Mouse (Mus musculus) forebrain, embryonic 13.5 days (tissue): ENCODE results near the gene Ephb2. TPM values are rescaled to one million over a fixed set of nuclear protein-coding genes. Genes with fewer than 3 reads are reported as not detected.

Experiments
- ATAC-seq: fragments of 200-750 bp; cut with Nextera tagmentation; 2 replicates; pipeline ENCODE4 v1.8.0; 2017
- H3K27ac ChIP-seq: fragments of 300-500 bp; sonication (generic); 2 replicates; pipeline ENCODE4 v1.5.1; 2015; ENCODE audit warnings: inconsistent platforms, mild to moderate bottlenecking, moderate library complexity
- H3K27me3 ChIP-seq: fragments of 300-500 bp; sonication (generic); 2 replicates; pipeline ENCODE4 v1.6.1; 2015; ENCODE audit warnings: mild to moderate bottlenecking, inconsistent platforms
- H3K36me3 ChIP-seq: fragments of 300-500 bp; sonication (generic); 2 replicates; pipeline ENCODE4 v1.6.1; 2015; ENCODE audit warnings: mild to moderate bottlenecking, inconsistent platforms; ENCODE audit not compliant: poor library complexity, severe bottlenecking
- H3K4me1 ChIP-seq: fragments of 300-500 bp; sonication (generic); 2 replicates; pipeline ENCODE4 v1.6.1; 2015; ENCODE audit warnings: inconsistent platforms
- H3K4me2 ChIP-seq: fragments of 300-500 bp; sonication (generic); 2 replicates; pipeline ENCODE4 v1.6.1; 2015; ENCODE audit warnings: inconsistent platforms, mild to moderate bottlenecking, moderate library complexity
- H3K4me3 ChIP-seq: fragments of 300-500 bp; sonication (generic); 2 replicates; pipeline ENCODE4 v1.5.1; 2015; ENCODE audit warnings: mild to moderate bottlenecking, inconsistent platforms
- H3K9ac ChIP-seq: fragments of 300-500 bp; sonication (generic); 2 replicates; pipeline ENCODE4 v1.6.1; 2015; ENCODE audit warnings: mild to moderate bottlenecking, inconsistent platforms
- H3K9me3 ChIP-seq: fragments of 300-500 bp; sonication (generic); replicated peaks from 2 replicates; pipeline ENCODE4 v1.6.1; 2016; ENCODE audit warnings: inconsistent platforms
- whole genome bisulfite sequencing: fragments of 180-500 bp; shearing (Covaris S2); methylation state at CpG from one replicate; pipeline ENCODE4 v1.1.7; 2015; 5-methylcytosine and 5-hydroxymethylcytosine counted together
- microRNA-seq: library from miRNA; unstranded; fragments of <30 nt; microRNA quantifications from one replicate; pipeline ENCODE4, GENCODE M21; 2016
- polyA plus RNA-seq: library from polyadenylated mRNA; unstranded; fragments of >200 nt; fragmentation: Nextera tagmentation; extraction: Ambion mirVana; gene quantifications from 2 replicates; pipeline ENCODE4 v1.2.1, GENCODE M21; 2015

The Ephb2 gene
- polyA plus RNA-seq, 1 experiment from 2014 or later: 10.7 TPM

- Histone ChIP-seq H3K4me1 (peaks cover 20% of the 10 kb centered on the region), H3K9me3 (no peaks in the 10 kb centered on the region), H3K9ac (peak overlapping the region; percentile 99), H3K27me3 (no peaks in the 10 kb centered on the region), H3K4me3 (peak overlapping the region; percentile 92), H3K4me2 (peak overlapping the region; percentile 75), H3K27ac (peak overlapping the region; percentile 98), H3K36me3 (no peaks in the 10 kb centered on the region)
- ATAC-seq: peak; percentile 67
- 0% methylated on average over 41 of the region's 68 CpGs for WGBS
Observed at GRCm38 (mm10) chr4:136602018-136602554, 233.7 kb downstream of the Ephb2 start.

DNA sequence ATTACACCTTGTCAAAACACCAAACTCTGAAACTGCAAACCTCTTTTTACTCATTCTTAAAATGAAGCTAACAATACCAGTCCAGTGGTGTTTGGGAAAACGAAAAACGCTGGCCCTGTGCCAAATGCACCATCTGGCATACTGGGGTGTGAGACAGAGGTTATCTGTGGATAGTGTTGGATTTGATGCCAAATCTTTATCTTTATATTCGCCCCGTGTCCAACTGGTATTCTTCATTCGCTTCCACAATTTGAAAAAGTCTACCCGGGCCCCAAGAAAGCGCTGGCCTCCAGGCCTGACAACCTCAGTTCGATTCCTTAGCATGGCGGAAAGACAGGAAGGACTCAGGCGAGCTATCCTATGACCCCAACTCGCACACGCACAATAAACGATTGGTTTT is 234.3 kb downstream of the Ephb2 start:
- Histone ChIP-seq H3K9me3 (no peaks in the 10 kb centered on the region), H3K4me3 (peak overlapping the region; percentile 92), H3K4me2 (peak overlapping the region; percentile 75), H3K27me3 (no peaks in the 10 kb centered on the region), H3K36me3 (no peaks in the 10 kb centered on the region), H3K9ac (peak overlapping the region; percentile 99), H3K27ac (peak overlapping the region; percentile 98), H3K4me1 (peaks cover 23% of the 10 kb centered on the region)
- ATAC-seq: peak; percentile 45
- WGBS: 2% methylated on average over 13 of the region's 13 CpGs

DNA sequence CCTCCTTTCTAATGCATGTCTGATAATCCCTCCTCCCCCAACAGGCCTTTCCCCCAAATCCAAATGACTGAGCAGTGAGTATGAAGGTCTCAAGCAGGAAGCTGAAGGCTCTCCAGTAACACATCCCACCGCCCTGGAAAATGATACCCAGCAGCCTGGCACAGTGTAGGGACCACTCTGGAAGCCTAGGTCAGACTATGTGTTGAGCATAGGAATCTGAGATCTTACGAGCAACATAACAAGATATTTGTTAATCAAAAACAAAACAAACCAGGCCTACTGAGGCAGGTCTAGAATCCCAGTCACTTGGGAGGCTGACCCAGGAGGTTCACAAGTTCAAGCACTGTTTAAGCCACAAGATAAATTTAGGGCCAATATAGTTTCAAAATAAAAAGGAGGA is 235.3 kb downstream of the Ephb2 start:
- peak overlapping the region; percentile 75 for H3K4me2 ChIP-seq
- 86% methylated on average over 2 of the region's 2 CpGs for WGBS
- peak overlapping the region; percentile 99 for H3K9ac ChIP-seq
- no peak for ATAC-seq
- H3K9me3 ChIP-seq: no peaks in the 10 kb centered on the region
- H3K27ac ChIP-seq: no peak overlapping the region
- H3K4me3 ChIP-seq: peak overlapping the region; percentile 92
- no peaks in the 10 kb centered on the region for H3K27me3 ChIP-seq
- peaks cover 26% of the 10 kb centered on the region for H3K4me1 ChIP-seq
- H3K36me3 ChIP-seq: no peaks in the 10 kb centered on the region

GRCm38 (mm10) chr4:136599869-136600268 is 235.9 kb downstream of the Ephb2 start:
- 95% methylated on average over 3 of the region's 3 CpGs for WGBS
- peak overlapping the region; percentile 92 for H3K4me3 ChIP-seq
- H3K27me3 ChIP-seq: no peaks in the 10 kb centered on the region
- H3K36me3 ChIP-seq: no peaks in the 10 kb centered on the region
- no peak overlapping the region for H3K9ac ChIP-seq
- no peak overlapping the region for H3K27ac ChIP-seq
- no peaks in the 10 kb centered on the region for H3K9me3 ChIP-seq
- H3K4me2 ChIP-seq: peak overlapping the region; percentile 75
- no peak for ATAC-seq
- peaks cover 29% of the 10 kb centered on the region for H3K4me1 ChIP-seq

DNA sequence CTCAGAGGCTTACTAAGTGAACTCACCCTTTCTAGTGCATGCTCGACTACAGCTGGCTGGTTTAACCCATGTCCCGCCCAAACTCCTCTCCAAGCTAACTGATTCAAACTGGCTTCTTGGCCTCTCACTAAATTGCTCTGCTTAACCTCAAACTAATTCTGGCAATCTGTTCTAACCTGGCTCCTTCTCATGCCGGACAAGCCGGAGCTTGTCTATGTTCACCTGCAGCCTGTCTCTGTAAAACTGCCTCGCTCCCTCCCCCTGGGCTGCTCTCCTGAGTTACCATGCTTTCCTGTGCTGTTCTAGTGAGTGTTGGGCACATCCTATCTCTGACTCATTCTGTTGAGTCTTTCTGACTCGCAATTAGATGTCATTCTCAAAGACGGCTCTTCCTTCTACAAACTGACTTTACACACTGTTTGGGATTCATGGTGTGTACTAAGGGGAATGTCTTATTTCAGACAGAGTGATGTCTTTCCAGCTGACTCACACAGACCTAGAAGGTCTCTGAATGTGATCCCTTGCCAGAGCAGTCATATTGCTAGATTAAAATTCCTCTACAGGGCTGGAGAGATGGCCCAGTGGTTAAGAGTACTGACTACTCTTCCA is 237.4 kb downstream of the Ephb2 start:
- no peak overlapping the region for H3K9ac ChIP-seq
- no peak overlapping the region for H3K4me3 ChIP-seq
- ATAC-seq: no peak
- 0 out of 2 replicates have a peak, but pooled peaks cover 5% of the 10 kb centered on the region for H3K36me3 ChIP-seq
- no peak overlapping the region for H3K4me2 ChIP-seq
- no peak overlapping the region for H3K27ac ChIP-seq
- WGBS: 91% methylated on average over 7 of the region's 7 CpGs
- peaks cover 41% of the 10 kb centered on the region for H3K4me1 ChIP-seq
- H3K27me3 ChIP-seq: no peaks in the 10 kb centered on the region
- H3K9me3 ChIP-seq: no peaks in the 10 kb centered on the region

Small RNA genes lying within 50 kb of the gene (microRNA-seq; reads per million reads assigned to microRNA genes)
- not detected for gene Gm22180

Other genes with a start within 250 kb of the Ephb2 start
- 83.3 and 88.3 TPM in 2 replicates for gene Kdm1a, start 233.3 kb downstream of the Ephb2 start, polyA plus RNA-seq
- not detected in 2 replicates for gene Tex46, start 225.6 kb downstream of the Ephb2 start, polyA plus RNA-seq
- not detected in 2 replicates for gene Lactbl1, start 213.4 kb downstream of the Ephb2 start, polyA plus RNA-seq
- gene C1qb, start 50.2 kb upstream of the Ephb2 start, polyA plus RNA-seq: 19.1 and 20.4 TPM in 2 replicates
- 8.0 and 8.3 TPM in 2 replicates for gene C1qc, start 57.1 kb upstream of the Ephb2 start, polyA plus RNA-seq
- gene C1qa, start 62.8 kb upstream of the Ephb2 start, polyA plus RNA-seq: 10.6 and 12.0 TPM in 2 replicates
- gene Epha8, start 120.8 kb upstream of the Ephb2 start, polyA plus RNA-seq: 1.1 and 1.3 TPM in 2 replicates
- 4.8 and 5.0 TPM in 2 replicates for gene Zbtb40, start 212.8 kb upstream of the Ephb2 start, polyA plus RNA-seq